Mouse (Mus musculus): ENCODE data around the gene Gm6592. TPM values are rescaled to one million over a fixed set of nuclear protein-coding genes. Genes with fewer than 3 reads are reported as not detected.

Gene Gm6592
- polyA plus RNA-seq (2012; ENCODE audit: low replicate concordance): not detected in 2 replicates

DNA sequence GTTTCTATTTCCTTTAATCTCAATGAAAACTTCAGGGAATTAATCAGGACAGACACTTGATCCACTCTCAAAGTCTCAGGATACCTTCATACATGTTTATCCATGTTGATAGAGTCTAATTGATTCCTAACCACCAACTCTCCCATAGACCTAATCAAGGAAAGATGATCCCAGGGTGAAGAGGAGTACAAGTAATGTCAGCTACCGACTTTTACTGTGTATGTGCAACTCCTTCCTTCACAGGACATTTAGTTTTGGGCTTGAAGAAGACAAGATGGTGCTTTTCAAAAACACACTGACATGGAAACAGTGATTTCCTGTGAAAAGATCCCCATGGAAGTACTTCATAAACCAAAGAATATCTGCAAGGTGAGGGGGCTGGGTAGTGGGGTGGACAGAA lies at the start of gene Gm6592:
TSS of gene Gm6592 (plus strand) at position 301 of the 400 bp plus-strand sequence.

DNA sequence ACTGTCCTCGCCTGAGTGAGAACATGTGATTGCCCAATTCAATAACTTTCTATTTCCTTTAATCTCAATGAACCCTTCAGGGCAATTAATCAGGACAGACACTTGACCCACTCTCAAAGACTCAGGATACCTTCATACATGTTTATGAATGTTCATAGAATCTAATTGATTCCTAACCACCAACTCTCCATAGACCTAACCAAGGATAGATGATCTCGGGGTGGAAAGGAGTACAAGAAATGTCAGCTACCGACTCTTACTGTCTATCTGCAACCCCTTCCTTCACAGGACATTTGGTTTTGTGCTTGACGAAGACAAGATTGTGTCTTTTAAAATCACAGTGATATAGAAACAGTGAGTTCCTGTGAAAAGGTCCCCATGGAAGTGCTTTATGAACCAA lies 40.4 kb upstream of the Gm6592 start, which contains the start of gene Ssxb5:
TSS of gene Ssxb5 (plus strand) at position 301 of the 400 bp plus-strand sequence.

DNA sequence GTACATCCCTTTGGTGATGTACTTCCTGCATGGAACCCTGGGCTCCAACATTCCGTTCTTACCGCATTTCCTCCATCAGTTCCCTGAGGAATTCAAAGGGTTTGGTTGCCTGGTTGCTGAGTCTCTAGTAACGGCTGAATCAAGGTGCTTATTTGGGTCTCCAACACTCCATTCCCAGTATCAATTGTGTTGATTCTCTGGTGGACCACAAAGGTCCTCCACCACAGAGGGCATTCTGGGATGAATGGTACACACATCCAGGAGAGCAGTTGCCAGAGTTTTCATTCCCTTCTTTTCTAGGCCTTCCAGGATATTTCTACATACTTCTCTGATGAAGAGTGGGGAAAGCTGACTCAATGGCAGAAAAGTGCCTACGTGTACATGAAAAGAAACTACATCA lies 30.2 kb downstream of the Gm6592 start, which contains the start of gene Gm5751:
TSS of gene Gm5751 (plus strand) at position 301 of the 400 bp plus-strand sequence.

DNA sequence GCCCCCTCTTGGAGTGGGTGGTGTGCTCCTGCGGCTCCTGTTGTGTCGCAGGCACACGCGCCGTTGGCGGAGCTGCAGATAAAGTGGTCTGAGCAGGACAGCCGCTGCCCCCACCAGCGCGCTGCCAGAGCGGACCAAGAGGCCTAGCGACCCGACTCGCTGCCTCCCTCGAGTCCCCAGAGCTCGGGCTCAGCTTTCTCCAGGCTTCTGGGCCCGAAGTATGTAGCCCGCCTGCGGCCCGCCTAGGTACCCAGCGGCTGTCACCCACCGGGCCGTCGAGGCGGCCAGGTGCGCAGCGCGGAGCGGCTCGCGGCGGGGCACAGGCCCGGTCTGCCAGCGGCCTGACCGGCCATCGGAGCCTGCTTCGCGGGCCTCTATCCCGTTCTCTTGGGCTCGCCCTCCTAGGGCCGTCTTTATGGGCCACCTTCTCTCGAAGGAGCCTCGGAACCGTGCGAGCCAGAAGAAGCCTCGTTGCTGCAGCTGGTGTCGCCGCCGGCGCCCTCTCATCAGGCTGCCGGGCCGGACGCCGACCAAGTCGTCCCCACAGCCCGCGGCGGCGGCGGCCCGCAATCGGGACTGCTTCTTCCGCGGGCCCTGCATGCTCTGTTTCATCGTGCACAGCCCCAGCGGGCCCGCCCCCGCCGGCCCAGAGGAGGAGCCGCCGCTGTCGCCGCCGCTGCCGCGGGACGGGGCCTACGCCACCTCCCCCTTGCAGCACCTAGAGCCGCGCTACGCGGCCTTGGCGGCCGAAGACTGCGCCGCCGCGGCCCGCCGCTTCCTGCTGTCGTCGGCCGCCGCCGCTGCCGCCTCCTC lies 48.8 kb downstream of the Gm6592 start, which contains the start of gene B630019K06Rik:
TSS of gene B630019K06Rik (plus strand) at position 40 of the 813 bp plus-strand sequence.

Other genes starting within 250 kb of the Gm6592 start
- not detected in 2 replicates for gene Ssxb8, start 153.2 kb upstream of the Gm6592 start, polyA plus RNA-seq (2012; ENCODE audit: low replicate concordance)
- gene Ssx9, start 95.6 kb upstream of the Gm6592 start, polyA plus RNA-seq (2012; ENCODE audit: low replicate concordance): not detected in 2 replicates
- gene Ssxb5, start 40.3 kb upstream of the Gm6592 start, polyA plus RNA-seq (2012; ENCODE audit: low replicate concordance): not detected in 2 replicates
- not detected in 2 replicates for gene Gm5751, start 30.3 kb downstream of the Gm6592 start, polyA plus RNA-seq (2012; ENCODE audit: low replicate concordance)
- gene B630019K06Rik, start 48.4 kb downstream of the Gm6592 start, polyA plus RNA-seq (2012; ENCODE audit: low replicate concordance): 0.68 and 1.1 TPM in 2 replicates
- not detected in 2 replicates for gene Fthl17b, start 119.0 kb downstream of the Gm6592 start, polyA plus RNA-seq (2012; ENCODE audit: low replicate concordance)
- not detected in 2 replicates for gene Fthl17c, start 132.6 kb downstream of the Gm6592 start, polyA plus RNA-seq (2012; ENCODE audit: low replicate concordance)
- not detected in 2 replicates for gene Fthl17d, start 142.8 kb downstream of the Gm6592 start, polyA plus RNA-seq (2012; ENCODE audit: low replicate concordance)
- gene Fthl17e, start 189.5 kb downstream of the Gm6592 start, polyA plus RNA-seq (2012; ENCODE audit: low replicate concordance): not detected in 2 replicates
- not detected in 2 replicates for gene Fthl17f, start 219.0 kb downstream of the Gm6592 start, polyA plus RNA-seq (2012; ENCODE audit: low replicate concordance)

Data from leukemia stem cell, adult 10-12 weeks (primary cell).